Mouse (Mus musculus): Measurements from ENCODE around the gene 5730455P16Rik.
"Not testable (repeated sequence)": the region's sequence is repeated elsewhere in the genome, so short reads cannot be mapped to it uniquely, and the experiment has no call there.

5730455P16Rik gene

GRCm38 (mm10) chr11:80379184-80379583 lies 1.4 kb upstream of the 5730455P16Rik start:
- not testable (repeated sequence) for DNase-seq (ENCODE audit: low spot score)

GRCm38 (mm10) chr11:80378452-80379068 lies 726 bp upstream of the 5730455P16Rik start:
- not testable (repeated sequence) for DNase-seq (ENCODE audit: low spot score)

- no peak for DNase-seq (ENCODE audit: low spot score)
These were observed 1.2 kb downstream of the 5730455P16Rik start for GRCm38 (mm10) chr11:80376651-80377050.

GRCm38 (mm10) chr11:80368949-80369348 lies 8.9 kb downstream of the 5730455P16Rik start:
- no peak for DNase-seq (ENCODE audit: low spot score)

GRCm38 (mm10) chr11:80354832-80355231 lies 23.0 kb downstream of the 5730455P16Rik start:
- DNase-seq (ENCODE audit: low spot score), result no peak

- peak; percentile 65 for DNase-seq (ENCODE audit: low spot score)
These were observed 25.9 kb downstream of the 5730455P16Rik start for GRCm38 (mm10) chr11:80351832-80352430.

GRCm38 (mm10) chr11:80342482-80342881 lies 35.4 kb downstream of the 5730455P16Rik start:
- DNase-seq (ENCODE audit: low spot score), result no peak

GRCm38 (mm10) chr11:80336351-80336730 lies 41.5 kb downstream of the 5730455P16Rik start:
- no peak for DNase-seq (ENCODE audit: low spot score)

- DNase-seq (ENCODE audit: low spot score), result no peak
These were observed 42.1 kb downstream of the 5730455P16Rik start for GRCm38 (mm10) chr11:80335609-80336350.

GRCm38 (mm10) chr11:80332709-80333400 lies 45.0 kb downstream of the 5730455P16Rik start:
- DNase-seq (ENCODE audit: low spot score), result no peak

GRCm38 (mm10) chr11:80324636-80325035 lies 53.2 kb downstream of the 5730455P16Rik start:
- no peak for DNase-seq (ENCODE audit: low spot score)

- no peak for DNase-seq (ENCODE audit: low spot score)
These were observed 54.6 kb downstream of the 5730455P16Rik start for GRCm38 (mm10) chr11:80323255-80323654.

- DNase-seq (ENCODE audit: low spot score), result no peak
These were observed 61.8 kb downstream of the 5730455P16Rik start for GRCm38 (mm10) chr11:80315743-80316639.

- DNase-seq (ENCODE audit: low spot score), result no peak
These were observed 63.9 kb downstream of the 5730455P16Rik start for GRCm38 (mm10) chr11:80313944-80314343.

GRCm38 (mm10) chr11:80313462-80313861 lies 64.4 kb downstream of the 5730455P16Rik start:
- DNase-seq (ENCODE audit: low spot score), result no peak

- no peak for DNase-seq (ENCODE audit: low spot score)
These were observed 65.3 kb downstream of the 5730455P16Rik start for GRCm38 (mm10) chr11:80312565-80312964.

GRCm38 (mm10) chr11:80312049-80312448 lies 65.8 kb downstream of the 5730455P16Rik start:
- DNase-seq (ENCODE audit: low spot score), result no peak

GRCm38 (mm10) chr11:80311271-80311670 lies 66.6 kb downstream of the 5730455P16Rik start:
- no peak for DNase-seq (ENCODE audit: low spot score)
